Mouse (Mus musculus): ENCODE data around the gene Gm17428. TPM values are rescaled to one million over a fixed set of nuclear protein-coding genes. Genes with fewer than 3 reads are reported as not detected.
"Not testable (repeated sequence)": the region's sequence is repeated elsewhere in the genome, so short reads cannot be mapped to it uniquely, and the experiment has no call there.

The Gm17428 gene
- total and polyA plus RNA-seq, 3 experiments = not detected

GRCm38 (mm10) chr14:54959853-54960613, 16.7 kb upstream of the Gm17428 start:
- DNase-seq; intact Hi-C loops (cut with DNase I); H3K27me3 ChIP-seq (ENCODE audit: control insufficient read depth, insufficient read depth, low read length); H3K79me2 ChIP-seq (replicated peaks; ENCODE audit: control insufficient read depth, insufficient read depth, low read length); H3K4me1 ChIP-seq (ENCODE audit: control insufficient read depth, insufficient read depth, low read length); H3K36me3 ChIP-seq (ENCODE audit: control insufficient read depth, insufficient read depth, low read length): not testable (repeated sequence)
- Histone ChIP-seq H3K4me3 (peak overlapping the region; percentile 38), H3K27ac (peak overlapping the region; percentile 36), H3K9ac (ENCODE audit: low read depth, low read length) (peak overlapping the region; percentile 69)
- peak; percentile 85 for TF ChIP-seq POLR2A (IDR thresholded peaks at IDR 0.05; ENCODE audit: insufficient read depth, low read depth, low read length)
- TF ChIP-seq EP300 (IDR thresholded peaks at IDR 0.05; ENCODE audit: insufficient read depth, low read depth, low read length) = peak; percentile 79
- WGBS = 63% methylated on average over 12 of the region's 12 CpGs

GRCm38 (mm10) chr14:54960769-54961168, 16.0 kb upstream of the Gm17428 start:
- intact Hi-C loops (cut with DNase I) = no loop called here
- H3K79me2 ChIP-seq (replicated peaks; ENCODE audit: control insufficient read depth, insufficient read depth, low read length) = no peaks in the 10 kb centered on the region
- no peaks in the 10 kb centered on the region for H3K4me1 ChIP-seq (ENCODE audit: control insufficient read depth, insufficient read depth, low read length)
- no peak for DNase-seq
- H3K27me3 ChIP-seq (ENCODE audit: control insufficient read depth, insufficient read depth, low read length) = no peaks in the 10 kb centered on the region
- H3K27ac ChIP-seq = peak overlapping the region; percentile 4
- H3K36me3 ChIP-seq (ENCODE audit: control insufficient read depth, insufficient read depth, low read length) = no peaks in the 10 kb centered on the region; the same call in 1 of the 2 replicates
- H3K4me3 ChIP-seq = peak overlapping the region; percentile 38
- 31% methylated on average over 10 of the region's 10 CpGs for WGBS
- peak; percentile 33; the same call in 1 of the 2 replicates for TF ChIP-seq EP300 (IDR thresholded peaks at IDR 0.05; ENCODE audit: insufficient read depth, low read depth, low read length)
- no peak for TF ChIP-seq CTCF (IDR thresholded peaks at IDR 0.05)
- peak; percentile 72; the same call in 1 of the 2 replicates for TF ChIP-seq POLR2A (IDR thresholded peaks at IDR 0.05; ENCODE audit: insufficient read depth, low read depth, low read length)
- peak overlapping the region; percentile 69 for H3K9ac ChIP-seq (ENCODE audit: low read depth, low read length)

GRCm38 (mm10) chr14:54961487-54961886, 15.2 kb upstream of the Gm17428 start:
- TF ChIP-seq CTCF (IDR thresholded peaks at IDR 0.05) (no peak), EP300 (IDR thresholded peaks at IDR 0.05; ENCODE audit: insufficient read depth, low read depth, low read length) (peak; percentile 96), POLR2A (IDR thresholded peaks at IDR 0.05; ENCODE audit: insufficient read depth, low read depth, low read length) (peak; percentile 87)
- DNase-seq = no peak
- Histone ChIP-seq H3K27ac (peak overlapping the region; percentile 71; the same call in 1 of the 2 replicates), H3K36me3 (ENCODE audit: control insufficient read depth, insufficient read depth, low read length) (no peaks in the 10 kb centered on the region; the same call in 1 of the 2 replicates), H3K27me3 (ENCODE audit: control insufficient read depth, insufficient read depth, low read length) (no peaks in the 10 kb centered on the region), H3K9ac (ENCODE audit: low read depth, low read length) (peak overlapping the region; percentile 69), H3K4me3 (peak overlapping the region; percentile 38), H3K4me1 (ENCODE audit: control insufficient read depth, insufficient read depth, low read length) (no peaks in the 10 kb centered on the region), H3K79me2 (replicated peaks; ENCODE audit: control insufficient read depth, insufficient read depth, low read length) (no peaks in the 10 kb centered on the region)
- WGBS = 53% methylated on average over 5 of the region's 5 CpGs
- intact Hi-C loops (cut with DNase I) = no loop called here

GRCm38 (mm10) chr14:54962714-54963113, 14.0 kb upstream of the Gm17428 start:
- intact Hi-C loops (cut with DNase I) = no loop called here
- peak overlapping the region; percentile 59 for H3K4me3 ChIP-seq

GRCm38 (mm10) chr14:54963727-54964126, 13.0 kb upstream of the Gm17428 start:
- H3K27ac ChIP-seq = peak overlapping the region; percentile 93
- peak overlapping the region; percentile 94 for H3K9ac ChIP-seq (ENCODE audit: low read depth, low read length)
- peak in 1 of 2 experiments; percentile 24 for DNase-seq
- intact Hi-C loops (cut with DNase I) = no loop called here
- H3K79me2 ChIP-seq (replicated peaks; ENCODE audit: control insufficient read depth, insufficient read depth, low read length) = no peaks in the 10 kb centered on the region
- 63% methylated on average over 11 of the region's 11 CpGs for WGBS
- H3K36me3 ChIP-seq (ENCODE audit: control insufficient read depth, insufficient read depth, low read length) = no peaks in the 10 kb centered on the region; the same call in 1 of the 2 replicates
- no peaks in the 10 kb centered on the region for H3K27me3 ChIP-seq (ENCODE audit: control insufficient read depth, insufficient read depth, low read length)
- no peaks in the 10 kb centered on the region for H3K4me1 ChIP-seq (ENCODE audit: control insufficient read depth, insufficient read depth, low read length)
- H3K4me3 ChIP-seq = peak overlapping the region; percentile 59
- peak; percentile 84 for TF ChIP-seq EP300 (IDR thresholded peaks at IDR 0.05; ENCODE audit: insufficient read depth, low read depth, low read length)
- TF ChIP-seq POLR2A (IDR thresholded peaks at IDR 0.05; ENCODE audit: insufficient read depth, low read depth, low read length) = peak; percentile 63; the same call in 1 of the 2 replicates
- TF ChIP-seq CTCF (IDR thresholded peaks at IDR 0.05) = no peak

More at GRCm38 (mm10) chr14:54962714-54963113, 14.0 kb upstream of the Gm17428 start:
- Histone ChIP-seq H3K79me2 (replicated peaks; ENCODE audit: control insufficient read depth, insufficient read depth, low read length) (no peaks in the 10 kb centered on the region), H3K27ac (peak overlapping the region; percentile 71), H3K27me3 (ENCODE audit: control insufficient read depth, insufficient read depth, low read length) (no peaks in the 10 kb centered on the region), H3K4me1 (ENCODE audit: control insufficient read depth, insufficient read depth, low read length) (no peaks in the 10 kb centered on the region), H3K9ac (ENCODE audit: low read depth, low read length) (peak overlapping the region; percentile 94), H3K36me3 (ENCODE audit: control insufficient read depth, insufficient read depth, low read length) (no peaks in the 10 kb centered on the region; the same call in 1 of the 2 replicates)
- TF ChIP-seq EP300 (IDR thresholded peaks at IDR 0.05; ENCODE audit: insufficient read depth, low read depth, low read length) (peak; percentile 57), POLR2A (IDR thresholded peaks at IDR 0.05; ENCODE audit: insufficient read depth, low read depth, low read length) (peak; percentile 84), CTCF (IDR thresholded peaks at IDR 0.05) (no peak)
- no peak for DNase-seq
- WGBS = 52% methylated on average over 7 of the region's 7 CpGs

- WGBS = 65% methylated on average over 15 of the region's 15 CpGs
- intact Hi-C loops (cut with DNase I) = no loop called here
- TF ChIP-seq EP300 (IDR thresholded peaks at IDR 0.05; ENCODE audit: insufficient read depth, low read depth, low read length) (peak; percentile 91; the same call in 1 of the 2 replicates), CTCF (IDR thresholded peaks at IDR 0.05) (no peak), POLR2A (IDR thresholded peaks at IDR 0.05; ENCODE audit: insufficient read depth, low read depth, low read length) (peak; percentile 63; the same call in 1 of the 2 replicates)
- Histone ChIP-seq H3K27ac (peak overlapping the region; percentile 93), H3K4me1 (ENCODE audit: control insufficient read depth, insufficient read depth, low read length) (no peaks in the 10 kb centered on the region), H3K4me3 (peak overlapping the region; percentile 59), H3K36me3 (ENCODE audit: control insufficient read depth, insufficient read depth, low read length) (no peaks in the 10 kb centered on the region), H3K9ac (ENCODE audit: low read depth, low read length) (peak overlapping the region; percentile 94), H3K79me2 (replicated peaks; ENCODE audit: control insufficient read depth, insufficient read depth, low read length) (no peaks in the 10 kb centered on the region), H3K27me3 (ENCODE audit: control insufficient read depth, insufficient read depth, low read length) (no peaks in the 10 kb centered on the region)
- DNase-seq = peak in 1 of 2 experiments; percentile 27
Measured at GRCm38 (mm10) chr14:54965044-54965443, 11.7 kb upstream of the Gm17428 start.
